Mouse (Mus musculus) liver, embryonic 14 days (tissue): ENCODE measurements around the gene Lrif1. TPM values are rescaled to one million over a fixed set of nuclear protein-coding genes. Genes with fewer than 3 reads are reported as not detected.

Source experiments
- polyA plus RNA-seq: library from polyadenylated mRNA; depleted of rRNA; stranded (reverse); fragments of >200 nt; gene quantifications from 2 replicates; pipeline ENCODE4 v1.2.3, GENCODE M21; 2012; rRNA removed

Gene Lrif1
- polyA plus RNA-seq: 3.1 and 3.2 TPM in 2 replicates

DNA sequence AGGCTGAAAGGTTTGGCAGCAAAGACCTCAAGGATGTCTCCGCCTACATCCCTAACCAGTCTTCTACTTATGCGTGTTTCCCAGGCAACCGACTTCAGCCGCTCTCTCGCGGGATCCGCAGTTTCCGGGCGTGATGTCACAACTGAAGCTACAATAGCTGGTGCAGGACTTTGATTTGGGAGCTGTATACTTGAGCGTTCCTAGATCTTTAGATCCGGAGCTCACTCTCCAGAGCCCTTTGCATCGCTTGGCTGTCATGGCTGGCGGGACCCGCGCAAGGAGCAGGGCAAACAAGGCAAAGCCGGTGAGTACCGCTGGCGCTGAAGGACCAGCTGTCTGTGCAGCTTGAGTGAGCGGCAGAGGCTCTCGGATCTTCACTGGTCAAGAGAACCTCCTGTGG is at the start of gene Lrif1:
Gene Lrif1, plus strand, starts transcription at position 158 of the 400 bp plus-strand sequence.

Other genes with a start within 250 kb of the Lrif1 start
- 1.9 and 2.3 TPM in 2 replicates for gene Dennd2d, start 202.6 kb upstream of the Lrif1 start, polyA plus RNA-seq
- gene Dram2, start 137.2 kb upstream of the Lrif1 start, polyA plus RNA-seq: 15.2 and 19.9 TPM in 2 replicates
- 11.2 and 13.6 TPM in 2 replicates for gene Cept1, start 137.2 kb upstream of the Lrif1 start, polyA plus RNA-seq
- 9.0 and 13.7 TPM in 2 replicates for gene Cd53, start 105.2 kb downstream of the Lrif1 start, polyA plus RNA-seq
- gene Olfr266, start 141.3 kb downstream of the Lrif1 start, polyA plus RNA-seq: not detected in 2 replicates